Mouse (Mus musculus): ENCODE results near the gene Sidt1.

The Sidt1 gene

DNA sequence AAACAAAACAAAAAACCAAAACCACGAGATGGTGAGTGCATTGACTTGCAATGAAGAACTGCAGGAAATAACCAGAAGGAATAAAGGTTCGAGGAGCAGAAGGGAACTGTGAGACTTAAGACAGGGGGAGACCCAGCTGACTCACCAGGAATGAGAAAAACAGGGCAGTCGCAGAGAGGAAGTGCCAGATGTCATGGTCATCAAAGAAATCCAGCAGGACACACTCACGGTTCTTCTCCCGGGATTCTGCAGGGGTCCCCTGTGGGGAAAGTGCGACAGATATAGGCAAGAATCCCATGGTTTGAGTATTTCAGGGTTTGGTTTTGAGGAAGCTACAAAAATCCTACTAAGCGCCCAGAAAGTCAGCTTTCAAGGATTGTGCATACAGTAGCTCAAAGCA is 89.7 kb downstream of the Sidt1 start:
- peak; percentile 90 for DNase-seq

DNA sequence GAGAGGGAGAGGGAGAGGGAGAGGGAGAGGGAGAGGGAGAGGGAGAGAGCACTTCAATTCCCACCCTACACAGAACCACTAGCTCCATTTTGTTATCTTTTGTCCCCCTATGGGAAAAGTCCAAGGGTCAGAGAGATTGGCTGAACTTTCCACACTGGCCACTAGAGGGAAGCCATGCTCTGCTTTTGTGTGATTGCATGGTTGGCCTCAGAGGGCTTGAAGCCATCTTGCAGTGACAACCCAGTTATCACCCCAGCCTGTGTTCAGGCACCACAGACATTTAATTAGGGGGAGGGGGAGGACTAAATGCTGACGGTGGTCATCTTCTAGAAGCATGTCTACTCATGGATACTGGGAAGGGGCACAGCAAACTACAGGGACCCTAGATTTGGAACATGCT is 90.4 kb downstream of the Sidt1 start:
- peak; percentile 96 for DNase-seq

DNA sequence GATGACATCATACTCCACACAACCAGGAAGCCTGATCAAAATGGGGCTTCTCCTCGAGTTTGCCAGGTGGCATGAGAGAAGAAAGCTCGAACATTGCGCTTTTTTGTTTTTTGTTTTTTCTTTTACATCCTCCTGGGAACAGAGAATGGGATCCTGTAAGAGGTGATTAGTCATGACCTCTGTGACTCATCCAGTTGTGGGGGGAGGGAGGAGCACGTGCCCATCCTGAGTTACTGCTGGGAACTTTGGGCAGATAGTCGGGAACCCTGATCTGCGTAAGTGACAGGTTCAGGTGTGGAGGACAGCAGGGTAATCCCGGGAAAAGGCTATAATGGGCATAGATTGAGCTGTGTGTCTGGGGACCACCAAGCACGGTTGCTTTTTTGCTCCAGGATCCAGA is 92.6 kb downstream of the Sidt1 start:
- DNase-seq, result peak; percentile 62

DNA sequence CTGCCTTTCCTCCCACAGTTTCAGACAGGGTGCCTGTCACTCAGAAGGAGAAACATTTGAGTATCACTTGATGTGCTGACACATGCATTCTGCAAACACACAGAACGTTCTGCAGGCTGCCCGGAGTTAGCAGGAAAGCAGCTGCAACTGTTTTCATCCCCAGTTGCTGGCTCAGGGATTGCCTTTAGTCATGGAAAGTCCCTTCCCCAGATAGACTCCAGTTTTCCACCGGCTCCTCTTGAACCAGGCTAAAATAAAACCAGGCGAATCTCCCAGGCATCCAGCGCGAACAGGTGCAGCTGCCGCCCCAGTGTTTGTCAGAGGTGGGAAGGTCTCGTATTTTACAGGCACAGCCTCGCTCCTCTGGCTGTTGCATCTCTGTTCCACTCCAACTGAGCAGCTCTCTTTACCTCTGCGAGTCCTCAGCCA is 94.1 kb downstream of the Sidt1 start:
- peak; percentile 90 for DNase-seq

DNA sequence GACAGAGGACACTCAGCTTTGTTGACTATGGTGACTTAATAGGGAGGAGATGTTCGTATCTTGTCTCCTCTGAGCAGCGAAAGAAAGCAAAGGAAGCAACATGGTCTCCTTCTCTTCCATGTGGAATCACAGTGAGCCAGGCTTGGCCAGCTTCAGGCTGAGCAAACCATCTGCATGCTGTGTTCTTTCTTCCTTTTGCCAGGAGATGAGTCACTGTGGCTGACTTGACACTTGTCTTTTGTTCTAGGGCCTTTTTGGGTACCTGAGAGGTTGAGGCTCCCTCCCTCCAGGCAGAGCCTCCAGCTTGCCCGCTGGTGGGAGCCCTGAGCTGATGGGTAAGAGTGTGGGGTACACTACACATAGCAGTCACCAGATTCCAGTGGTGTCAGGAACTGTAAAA is 95.2 kb downstream of the Sidt1 start:
- peak; percentile 84 for DNase-seq

DNA sequence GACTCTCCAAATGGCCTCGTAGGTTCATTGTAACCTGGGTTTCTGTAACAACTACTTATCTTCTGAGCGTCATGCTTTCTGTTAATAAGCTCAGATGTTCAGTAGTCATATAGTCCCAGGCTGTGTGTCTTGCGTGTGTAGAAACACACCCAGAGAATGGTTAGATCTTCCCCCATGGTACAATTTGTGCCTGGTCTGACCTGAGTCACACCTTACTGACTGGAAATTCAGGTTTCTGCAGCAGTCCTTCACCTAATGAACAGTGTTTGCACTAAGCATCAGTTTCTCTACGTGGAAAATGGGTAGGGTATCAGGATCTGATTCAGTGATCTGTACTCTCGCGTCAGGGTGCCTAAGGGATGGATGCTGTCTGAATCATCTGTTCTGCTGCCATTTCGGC is 100.0 kb downstream of the Sidt1 start:
- no peak for DNase-seq

DNA sequence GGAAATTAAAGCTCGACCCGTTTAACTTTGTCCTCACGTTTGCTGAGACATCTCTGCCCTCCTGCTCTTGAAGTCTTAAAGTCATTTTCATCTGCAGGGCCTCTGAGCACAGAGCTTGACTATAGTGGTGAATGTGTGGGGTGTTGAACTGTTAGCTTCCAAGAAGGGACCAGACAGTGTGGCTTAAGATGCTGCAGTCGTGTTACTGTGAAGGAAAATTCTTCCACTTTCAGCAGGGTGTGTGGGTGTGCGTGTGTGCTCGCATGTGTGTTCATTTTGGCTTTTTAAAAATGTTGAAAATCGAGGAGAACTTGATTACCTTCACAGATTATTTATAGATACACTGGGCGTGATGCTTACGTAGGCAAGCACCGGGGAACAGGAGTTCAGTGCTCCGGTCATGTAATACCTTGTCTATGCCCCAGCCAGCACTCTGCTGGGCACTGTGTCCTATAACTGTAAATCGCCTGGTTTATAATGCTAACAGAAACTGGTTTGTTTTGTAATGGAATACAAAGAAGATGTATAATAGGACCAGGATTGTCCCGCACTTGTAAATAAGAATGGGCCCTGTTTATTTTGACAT is 106.2 kb downstream of the Sidt1 start:
- DNase-seq, result peak; percentile 55

DNA sequence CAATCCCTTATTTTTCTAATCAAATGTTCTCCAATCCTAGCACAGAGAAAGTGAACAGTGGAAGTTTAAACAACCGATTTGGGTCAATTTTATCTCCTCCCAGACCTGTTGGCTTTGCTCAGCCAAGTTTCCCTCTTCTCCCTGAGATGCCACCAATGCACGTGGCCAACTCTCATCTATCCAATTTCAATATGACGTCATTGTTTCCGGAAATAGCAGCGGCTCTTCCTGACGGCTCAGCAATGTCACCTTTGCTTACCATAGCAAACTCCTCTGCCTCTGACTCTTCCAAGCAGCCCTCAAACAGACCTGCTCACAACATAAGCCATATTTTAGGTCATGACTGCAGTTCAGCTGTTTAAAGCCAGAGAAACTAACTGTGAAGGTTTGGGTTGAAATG is 111.5 kb downstream of the Sidt1 start:
- DNase-seq, result peak; percentile 88

DNA sequence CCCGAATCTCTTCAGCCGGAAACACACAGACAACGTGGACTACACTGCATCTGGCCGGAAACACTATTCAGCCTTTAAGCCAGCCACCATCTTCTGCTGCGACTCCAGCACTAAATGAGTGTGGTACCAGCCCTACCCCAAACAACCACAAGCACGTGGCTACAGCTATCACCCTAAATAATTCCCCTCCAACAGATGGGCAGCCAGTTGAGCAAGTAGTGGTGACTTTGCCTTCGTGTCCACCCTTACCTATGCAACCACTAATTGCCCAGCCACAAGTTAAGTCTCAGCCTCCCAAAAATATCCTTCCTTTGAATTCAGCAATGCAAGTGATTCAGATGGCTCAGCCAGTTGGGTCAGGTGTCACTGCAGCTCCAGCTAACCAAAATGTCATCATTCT is 116.6 kb downstream of the Sidt1 start:
- peak; percentile 82 for DNase-seq

DNA sequence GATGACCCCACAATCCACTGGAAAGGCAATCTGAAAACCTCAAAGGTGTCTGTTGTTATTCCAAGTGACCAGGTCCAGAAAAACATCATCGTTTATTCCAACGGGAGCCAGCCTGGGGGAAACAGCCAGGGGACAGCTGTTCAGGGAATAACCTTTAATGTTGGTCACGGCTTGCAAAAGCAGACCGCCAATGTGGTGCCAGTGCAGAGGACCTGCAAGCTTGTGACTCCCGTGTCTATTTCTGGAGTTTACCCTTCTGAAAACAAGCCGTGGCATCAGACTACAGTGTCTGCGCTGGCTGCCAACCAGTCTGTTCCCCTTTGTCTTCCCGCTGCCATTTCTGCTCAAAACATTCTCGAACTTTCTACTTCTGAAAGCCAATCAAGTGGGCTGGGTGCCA is 117.5 kb downstream of the Sidt1 start:
- peak; percentile 97 for DNase-seq

DNA sequence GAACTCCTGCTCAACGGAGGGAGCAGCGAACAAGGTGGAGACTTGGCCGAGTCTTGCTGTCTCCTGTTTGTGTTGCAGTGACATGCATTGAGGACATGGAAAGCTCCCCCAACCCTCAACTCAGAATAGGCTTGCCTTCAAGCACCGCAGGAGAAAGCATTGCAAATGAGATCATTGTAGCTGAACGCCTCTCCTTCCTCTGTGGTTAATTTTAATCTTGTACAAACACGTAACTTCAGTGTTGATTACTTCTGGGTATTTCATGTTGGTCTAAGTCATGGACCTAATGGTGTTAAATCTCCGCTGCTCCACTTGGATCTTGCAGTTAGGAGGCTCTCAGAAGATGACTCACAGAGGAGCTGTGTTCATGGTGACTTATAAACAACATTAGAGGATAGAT is 120.3 kb downstream of the Sidt1 start:
- DNase-seq, result peak; percentile 81

DNA sequence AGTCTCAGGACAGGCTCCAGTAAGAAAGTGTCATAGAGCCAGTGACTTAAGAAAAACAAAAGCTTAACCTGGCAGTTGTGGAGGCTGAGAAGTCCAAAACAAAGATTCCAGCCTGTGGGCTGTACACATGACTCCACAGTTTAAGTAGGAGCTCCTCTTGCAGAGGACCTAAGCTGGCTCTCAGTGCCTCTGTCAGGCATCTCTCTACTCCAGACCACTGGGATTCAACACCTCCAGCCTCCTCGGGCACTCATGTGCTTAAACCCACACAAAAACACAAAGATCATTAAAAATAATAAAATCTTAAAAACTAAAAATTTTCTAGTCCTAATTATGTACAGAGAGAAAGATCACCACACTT is 122.0 kb downstream of the Sidt1 start:
- no peak for DNase-seq

DNA sequence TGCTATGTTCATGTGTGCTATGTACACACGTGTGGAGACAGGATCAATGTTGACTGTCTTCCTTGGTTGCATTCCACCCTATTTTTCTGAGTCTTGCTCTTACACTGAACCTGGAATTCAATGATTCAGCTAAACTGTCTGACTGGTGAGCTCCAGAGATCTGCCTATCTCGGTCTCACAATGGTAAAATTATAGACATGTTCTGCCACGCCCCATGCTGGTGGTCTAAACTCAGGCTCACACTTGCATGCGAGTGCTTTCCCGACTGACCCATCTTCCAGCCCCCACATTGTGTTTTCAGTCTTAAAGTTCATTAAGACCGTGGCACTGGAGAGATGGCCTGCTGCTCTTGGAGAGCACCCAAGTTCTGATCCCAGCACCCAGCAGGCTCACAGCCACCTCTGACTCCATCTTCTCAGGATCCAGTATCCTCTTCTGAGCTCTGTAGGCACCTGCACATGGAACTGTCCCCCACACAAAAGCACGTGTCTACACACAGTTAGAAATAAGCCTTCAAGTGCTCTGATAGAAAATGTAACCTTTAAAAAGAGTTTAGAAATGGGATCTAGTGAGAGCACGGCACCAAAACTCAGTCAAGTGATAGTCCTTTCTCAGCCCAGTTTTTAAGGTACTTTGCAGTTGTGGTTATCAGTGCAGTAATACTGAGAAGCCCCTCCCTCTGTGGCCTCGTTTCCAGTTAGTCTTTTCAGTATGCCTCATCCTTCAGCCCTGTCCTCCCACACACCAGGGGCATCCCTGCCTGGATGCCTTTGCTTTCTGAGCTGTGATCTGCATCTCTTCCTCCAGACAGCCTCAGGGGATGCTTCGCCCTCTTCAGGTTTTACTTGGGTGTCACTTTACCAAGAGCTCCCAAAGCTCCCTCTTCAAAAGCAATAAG is 122.6 kb downstream of the Sidt1 start:
- DNase-seq, result peak; percentile 74

DNA sequence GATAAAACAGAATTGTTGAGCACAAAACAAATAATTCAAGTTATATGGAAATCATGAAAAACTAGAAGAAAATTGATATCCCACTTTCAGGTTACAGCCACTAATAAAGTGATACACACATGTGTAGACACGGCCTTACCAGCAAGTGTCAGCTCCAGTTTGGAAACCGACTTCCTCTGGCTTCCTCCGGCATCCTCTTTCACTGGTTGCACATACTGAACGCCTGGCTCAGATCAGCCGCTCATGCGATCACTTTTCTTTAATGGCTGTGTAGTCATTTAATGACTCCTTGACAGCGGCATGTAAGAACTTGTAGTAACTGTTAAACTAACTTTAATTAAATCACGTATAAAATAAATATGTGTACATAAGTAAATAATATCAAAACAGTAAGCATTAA is 127.0 kb downstream of the Sidt1 start:
- DNase-seq, result peak; percentile 30

DNA sequence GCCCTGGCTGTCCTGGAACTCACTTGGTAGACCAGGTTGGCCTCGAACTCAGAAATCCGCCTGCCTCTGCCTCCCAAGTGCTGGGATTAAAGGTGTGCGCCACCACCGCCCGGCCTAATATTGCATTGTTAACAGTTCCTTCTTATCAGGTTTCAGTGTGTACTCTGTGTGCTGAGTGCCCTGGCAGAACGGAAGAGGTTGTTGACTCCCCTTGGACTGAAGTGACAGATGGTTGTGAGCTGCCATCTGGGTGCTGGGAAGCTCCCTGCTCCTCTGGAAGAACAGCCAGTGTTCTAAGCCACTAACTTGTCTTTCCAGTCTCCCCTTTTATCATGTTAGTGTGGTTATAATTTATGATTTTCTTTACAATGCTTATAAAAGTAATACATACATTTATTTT is 128.7 kb downstream of the Sidt1 start:
- DNase-seq, result peak; percentile 90

DNA sequence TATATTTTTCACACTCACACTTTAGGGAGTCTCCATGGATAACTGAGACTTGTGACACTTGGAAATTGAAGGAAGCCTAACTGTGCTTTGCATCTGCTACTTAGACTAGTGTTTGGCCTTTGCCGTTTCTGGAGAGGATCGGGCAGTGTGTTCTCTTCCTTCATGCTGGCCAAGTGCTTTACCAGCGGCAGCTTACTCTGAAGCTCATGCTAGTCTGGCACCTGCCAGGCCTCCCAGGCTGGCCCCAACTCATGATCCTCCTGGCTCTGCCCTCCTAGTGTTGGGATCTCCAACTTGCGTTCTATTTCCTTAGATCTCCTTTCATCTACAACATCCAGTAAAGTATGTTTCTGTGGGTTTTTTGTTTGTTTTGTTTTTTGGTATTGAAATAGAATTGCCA is 132.8 kb downstream of the Sidt1 start:
- DNase-seq, result peak; percentile 55

DNA sequence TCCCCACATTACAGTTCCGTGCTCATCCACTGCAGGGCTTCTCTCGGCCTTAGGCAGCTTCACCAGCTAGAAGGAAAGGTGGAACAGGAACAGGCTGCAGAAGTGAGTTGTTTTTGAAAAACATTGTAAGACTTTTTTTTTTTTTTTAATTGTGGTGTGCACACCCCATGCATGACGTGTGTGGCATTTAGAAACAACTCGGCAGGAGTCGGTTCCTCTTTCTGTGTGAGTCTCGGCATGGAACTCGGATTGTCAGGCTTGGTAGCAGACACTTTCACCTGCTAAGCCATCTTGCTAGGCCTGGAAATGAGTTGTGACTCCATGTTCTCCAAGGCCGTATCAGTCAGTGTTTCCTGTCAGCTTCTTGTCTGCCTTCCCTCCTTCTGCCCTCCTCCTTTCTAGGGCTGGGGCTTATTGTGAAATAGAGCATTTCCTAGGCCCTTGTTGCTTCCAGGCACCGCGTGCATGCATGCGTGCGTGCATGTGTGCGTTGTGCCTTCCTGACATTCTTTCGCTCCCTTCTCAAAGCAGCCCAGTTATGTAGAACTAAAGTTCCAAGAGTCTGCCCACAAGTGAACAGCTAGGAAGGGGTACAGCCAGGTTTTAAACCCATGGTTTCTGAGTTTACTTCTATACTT is 133.8 kb downstream of the Sidt1 start:
- peak; percentile 84 for DNase-seq

DNA sequence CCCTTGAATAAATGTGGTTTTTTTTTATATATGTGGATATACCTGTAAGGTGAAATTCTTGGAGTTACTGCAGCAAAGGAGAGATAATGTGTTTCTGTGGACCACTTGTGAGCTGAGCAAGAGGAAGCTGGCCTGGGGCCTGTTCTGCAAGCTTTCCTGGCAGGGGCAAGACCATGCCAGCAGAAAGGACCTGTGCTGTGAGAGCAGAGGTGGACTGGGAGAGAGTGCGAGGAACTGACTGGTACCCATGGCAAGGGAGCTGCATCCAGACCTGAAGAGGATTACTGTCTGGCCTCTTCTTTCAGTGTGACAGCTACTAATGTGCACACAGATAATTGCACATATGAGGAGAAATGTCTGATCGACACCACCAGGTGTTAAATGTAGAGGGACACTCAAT is 142.0 kb downstream of the Sidt1 start:
- peak; percentile 72 for DNase-seq
